Mouse (Mus musculus) limb, embryonic 14.5 days (tissue): Measurements from ENCODE around the gene Prm1. TPM values are rescaled to one million over a fixed set of nuclear protein-coding genes. Genes with fewer than 3 reads are reported as not detected.

Source experiments
- ATAC-seq: fragments of 200-750 bp; cut with Nextera tagmentation; 2 replicates; pipeline ENCODE4 v1.8.0; 2017; ENCODE audit warnings: low read depth, moderate number of reproducible peaks, moderate TSS enrichment; ENCODE audit not compliant: low FRiP score
- DNase-seq: peaks from one replicate; pipeline ENCODE4 v3.0.0-alpha.2; 2015; ENCODE audit warnings: low spot score
- H3K27ac ChIP-seq: fragments of 300-500 bp; sonication (generic); replicated peaks from 2 replicates; pipeline ENCODE4 v1.5.1; 2014; ENCODE audit warnings: low read depth, mild to moderate bottlenecking, low read length, moderate library complexity, mixed read lengths
- H3K27me3 ChIP-seq: fragments of 300-500 bp; sonication (generic); 2 replicates; pipeline ENCODE4 v1.6.1; 2014; ENCODE audit warnings: low read length, mixed read lengths; ENCODE audit not compliant: control insufficient read depth, insufficient read depth
- H3K36me3 ChIP-seq: fragments of 300-500 bp; sonication (generic); 2 replicates; pipeline ENCODE4 v1.6.1; 2014; ENCODE audit warnings: mild to moderate bottlenecking, low read length, moderate library complexity, mixed read lengths; ENCODE audit not compliant: control insufficient read depth, insufficient read depth
- H3K4me1 ChIP-seq: fragments of 300-500 bp; sonication (generic); 2 replicates; pipeline ENCODE4 v1.6.1; 2014; ENCODE audit warnings: antibody characterized with exemption, low read length, mixed read lengths; ENCODE audit not compliant: control insufficient read depth, insufficient read depth
- H3K4me2 ChIP-seq: fragments of 300-500 bp; sonication (generic); replicated peaks from 2 replicates; pipeline ENCODE4 v1.6.1; 2014; ENCODE audit warnings: low read depth, mild to moderate bottlenecking, low read length, moderate library complexity; ENCODE audit not compliant: severe bottlenecking
- H3K4me3 ChIP-seq: fragments of 300-500 bp; sonication (generic); replicated peaks from 2 replicates; pipeline ENCODE4 v1.5.1; 2014; ENCODE audit warnings: low read length
- H3K9ac ChIP-seq: fragments of 300-500 bp; sonication (generic); 2 replicates; pipeline ENCODE4 v1.6.1; 2014; ENCODE audit warnings: mild to moderate bottlenecking, low read depth, low read length, moderate library complexity; ENCODE audit not compliant: severe bottlenecking
- H3K9me3 ChIP-seq: fragments of 300-500 bp; sonication (generic); 2 replicates; pipeline ENCODE4 v1.6.1; 2016; ENCODE audit warnings: low read length; ENCODE audit not compliant: control insufficient read depth
- POLR2A ChIP-seq: fragments of 200-500 bp; IDR thresholded peaks from 2 replicates; pipeline ENCODE4 v1.8.0; 2012; ENCODE audit warnings: inconsistent platforms, mild to moderate bottlenecking, moderate library complexity, borderline replicate concordance; ENCODE audit not compliant: insufficient read depth, insufficient read length; ENCODE audit errors: extremely low read depth
- WGBS: fragments of 180-500 bp; shearing (Covaris S2); extraction: QIAGEN DNeasy Blood & Tissue Kit; methylation state at CpG from one replicate; pipeline ENCODE4 v1.1.7; 2014; 5-methylcytosine and 5-hydroxymethylcytosine counted together
- polyA plus RNA-seq, 2 experiments: library from polyadenylated mRNA; depleted of rRNA in 1 of 2; stranded (reverse) in 1 of 2; unstranded in 1 of 2; fragments of >200 nt; fragmentation: Nextera tagmentation in 1 of 2; extraction: Ambion mirVana in 1 of 2; gene quantifications; 2 replicates each; pipeline versions ENCODE4 v1.2.1 to v1.2.3; 2012 to 2014

Gene Prm1
- polyA plus RNA-seq, 2 experiments, result not detected

DNA sequence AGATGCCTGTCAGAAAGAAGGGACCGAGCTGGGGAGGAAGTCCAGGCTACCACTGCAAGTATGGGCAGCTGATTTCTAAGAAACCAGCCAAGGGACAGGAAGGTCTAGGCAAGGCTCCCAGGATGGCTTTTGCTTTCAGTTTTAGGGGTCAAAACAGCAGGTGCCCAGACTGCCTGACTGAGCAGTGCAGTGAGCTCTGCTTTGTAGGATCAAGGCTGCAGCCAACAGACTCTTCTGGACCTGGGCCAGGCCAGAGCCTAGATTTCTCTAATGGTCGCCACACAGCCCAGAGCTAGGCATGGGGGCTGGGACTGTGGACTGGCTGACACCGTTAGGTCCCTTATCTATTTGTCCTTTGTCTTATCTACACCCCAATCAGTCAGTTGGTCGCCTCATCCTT lies 30.9 kb downstream of the Prm1 start:
- H3K4me3 ChIP-seq, result no peak overlapping the region
- H3K36me3 ChIP-seq, result no peaks in the 10 kb centered on the region
- H3K4me1 ChIP-seq, result no peaks in the 10 kb centered on the region; the same call in 1 of the 2 replicates
- TF ChIP-seq POLR2A, result no peak
- H3K27me3 ChIP-seq, result no peaks in the 10 kb centered on the region
- WGBS, result 69% methylated on average over 4 of the region's 4 CpGs
- H3K9me3 ChIP-seq, result no peaks in the 10 kb centered on the region
- no peak for DNase-seq
- ATAC-seq, result no peak
- H3K4me2 ChIP-seq, result no peak overlapping the region
- H3K9ac ChIP-seq, result no peak overlapping the region
- H3K27ac ChIP-seq, result no peak overlapping the region

- Histone ChIP-seq H3K9me3 (no peaks in the 10 kb centered on the region), H3K4me1 (no peaks in the 10 kb centered on the region; the same call in 1 of the 2 replicates), H3K4me2 (no peak overlapping the region), H3K36me3 (no peaks in the 10 kb centered on the region), H3K27me3 (no peaks in the 10 kb centered on the region), H3K9ac (no peak overlapping the region), H3K27ac (no peak overlapping the region), H3K4me3 (no peak overlapping the region)
- no peak for ATAC-seq
- no peak for TF ChIP-seq POLR2A
- WGBS, result 71% methylated on average over 8 of the region's 8 CpGs
- no peak for DNase-seq
Observed at GRCm38 (mm10) chr16:10773543-10773942, 32.1 kb downstream of the Prm1 start.

- Histone ChIP-seq H3K36me3 (no peaks in the 10 kb centered on the region), H3K4me1 (no peaks in the 10 kb centered on the region; the same call in 1 of the 2 replicates), H3K9me3 (no peaks in the 10 kb centered on the region), H3K27ac (no peak overlapping the region), H3K9ac (no peak overlapping the region), H3K27me3 (no peaks in the 10 kb centered on the region), H3K4me2 (no peak overlapping the region), H3K4me3 (no peak overlapping the region)
- no peak for TF ChIP-seq POLR2A
- no peak for DNase-seq
- 50% methylated on average over 19 of the region's 19 CpGs for WGBS
- no peak for ATAC-seq
Observed at GRCm38 (mm10) chr16:10771769-10772510, 33.7 kb downstream of the Prm1 start.

DNA sequence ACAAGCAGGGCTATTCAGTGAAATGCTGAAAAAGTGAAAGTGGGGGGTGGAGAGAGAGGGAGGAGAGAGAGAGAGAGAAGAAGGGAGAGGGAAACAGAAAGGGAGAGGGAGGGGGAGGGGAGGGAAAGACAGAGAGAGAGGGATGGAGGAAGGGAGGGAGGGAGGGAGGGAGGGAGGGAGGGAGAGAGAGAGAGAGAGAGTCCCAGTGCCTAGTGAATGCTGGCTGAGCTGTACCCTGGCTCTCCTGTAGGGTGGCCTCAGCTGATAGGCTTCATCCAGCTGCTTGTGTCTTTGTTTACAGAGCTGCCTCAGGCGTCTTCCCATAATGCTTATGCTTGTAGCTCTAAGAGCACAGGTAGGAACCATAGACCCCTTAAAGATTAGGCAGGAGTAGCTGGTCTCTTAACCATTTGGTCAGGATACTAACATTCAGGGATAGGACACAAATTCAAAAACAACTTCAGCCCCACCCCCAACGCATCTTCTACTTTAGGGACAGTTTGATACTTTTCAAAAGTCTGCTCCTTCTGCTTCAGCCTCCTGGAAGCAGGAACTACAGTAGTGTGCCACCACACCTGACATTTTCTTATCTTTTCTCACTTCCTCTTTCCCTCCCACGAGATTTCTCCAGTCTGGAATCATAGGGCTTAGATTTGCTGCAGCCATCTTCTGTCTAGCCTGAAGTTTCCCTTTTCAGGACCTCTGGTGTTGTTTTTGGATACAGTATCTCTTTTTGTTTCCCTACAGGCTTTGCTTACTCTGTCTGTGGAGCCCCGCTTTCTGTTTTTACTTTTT lies 34.9 kb downstream of the Prm1 start:
- no peaks in the 10 kb centered on the region for H3K36me3 ChIP-seq
- no peak for TF ChIP-seq POLR2A
- no peaks in the 10 kb centered on the region for H3K27me3 ChIP-seq
- WGBS, result 53% methylated on average over 4 of the region's 4 CpGs
- ATAC-seq, result no peak; the same call in 1 of the 2 replicates
- H3K9me3 ChIP-seq, result no peaks in the 10 kb centered on the region
- DNase-seq, result no peak
- H3K4me1 ChIP-seq, result no peaks in the 10 kb centered on the region; the same call in 1 of the 2 replicates
- no peak overlapping the region for H3K4me3 ChIP-seq
- H3K27ac ChIP-seq, result no peak overlapping the region
- no peak overlapping the region for H3K9ac ChIP-seq
- no peak overlapping the region for H3K4me2 ChIP-seq

GRCm38 (mm10) chr16:10769661-10770060 lies 36.0 kb downstream of the Prm1 start:
- H3K27me3 ChIP-seq, result no peaks in the 10 kb centered on the region
- no peak for ATAC-seq
- no peaks in the 10 kb centered on the region for H3K36me3 ChIP-seq
- H3K4me3 ChIP-seq, result no peak overlapping the region
- no peak overlapping the region for H3K9ac ChIP-seq
- 50% methylated on average over 2 of the region's 2 CpGs for WGBS
- H3K4me1 ChIP-seq, result no peaks in the 10 kb centered on the region; the same call in 1 of the 2 replicates
- no peak overlapping the region for H3K4me2 ChIP-seq
- no peak overlapping the region for H3K27ac ChIP-seq
- no peaks in the 10 kb centered on the region for H3K9me3 ChIP-seq
- no peak for DNase-seq
- TF ChIP-seq POLR2A, result no peak
